Mouse (Mus musculus): ENCODE data around the gene Rtn4r.

- TF ChIP-seq CTCF (IDR thresholded peaks at IDR 0.05; ENCODE audit: low read depth, low read length) = no peak
- no peak for TF ChIP-seq POLR2A (IDR thresholded peaks at IDR 0.05; ENCODE audit: extremely low read depth, insufficient read depth, low read length)
Measured at GRCm38 (mm10) chr16:18175817-18176541, 48.5 kb downstream of the Rtn4r start.

Measured in liver, adult 2 months (tissue).